Mouse (Mus musculus) heart, adult 2 months (tissue): ENCODE measurements around the gene Hao1.

Experiments used
- CTCF ChIP-seq: fragments of 200-600 bp; IDR thresholded peaks from 2 replicates; pipeline ENCODE4 v1.8.1; 2022; ENCODE audit warnings: antibody characterized with exemption, mild to moderate bottlenecking, moderate library complexity
- EP300 ChIP-seq: fragments of 200-500 bp; IDR thresholded peaks from 2 replicates; pipeline ENCODE4 v1.6.1; 2011; ENCODE audit warnings: low read depth, low read length, control low read depth; ENCODE audit not compliant: insufficient read depth
- POLR2A ChIP-seq: fragments of 200-500 bp; IDR thresholded peaks from 2 replicates; pipeline ENCODE4 v1.6.1; 2011; ENCODE audit warnings: mild to moderate bottlenecking, low read depth, low read length, control low read depth; ENCODE audit not compliant: insufficient read depth

GRCm38 (mm10) chr2:134462321-134462720 is 91.8 kb downstream of the Hao1 start:
- no peak for TF ChIP-seq CTCF
- TF ChIP-seq POLR2A, result no peak
- no peak for TF ChIP-seq EP300
